Mouse (Mus musculus) embryo, embryonic 11.5 days (tissue): ENCODE results near the gene Utp14b.
A peak's percentile ranks its signal among the peaks of the same experiment; 100 is the strongest.

Experiments used
- DNase-seq: peaks from one replicate; pipeline ENCODE4 v3.0.0-alpha.2; 2012; ENCODE audit warnings: low read depth, low spot score

Gene Utp14b

GRCm38 (mm10) chr1:78657671-78658440, at the start of gene Utp14b, which contains the start of gene Acsl3:
Gene Utp14b (plus strand): TSS chr1:78658038.
Gene Acsl3 (plus strand): TSS chr1:78657825.
- peak; percentile 94 for DNase-seq

GRCm38 (mm10) chr1:78609134-78609907, 48.5 kb upstream of the Utp14b start:
- DNase-seq = no peak

- DNase-seq = no peak
These were observed 46.8 kb upstream of the Utp14b start for GRCm38 (mm10) chr1:78611039-78611438.

- no peak for DNase-seq
These were observed 44.9 kb upstream of the Utp14b start for GRCm38 (mm10) chr1:78612959-78613358.

- no peak for DNase-seq
These were observed 33.5 kb upstream of the Utp14b start for GRCm38 (mm10) chr1:78624352-78624751.

- DNase-seq = no peak
These were observed 23.4 kb upstream of the Utp14b start for GRCm38 (mm10) chr1:78634486-78634885.

GRCm38 (mm10) chr1:78640871-78641270, 17.0 kb upstream of the Utp14b start:
- no peak for DNase-seq

- no peak for DNase-seq
These were observed 16.0 kb upstream of the Utp14b start for GRCm38 (mm10) chr1:78641791-78642190.

- no peak for DNase-seq
These were observed 15.6 kb upstream of the Utp14b start for GRCm38 (mm10) chr1:78642197-78642596.

GRCm38 (mm10) chr1:78647317-78647885, 10.4 kb upstream of the Utp14b start:
- no peak for DNase-seq

GRCm38 (mm10) chr1:78649269-78650061, 8.4 kb upstream of the Utp14b start:
- peak; percentile 22 for DNase-seq

GRCm38 (mm10) chr1:78656472-78656871, 1.4 kb upstream of the Utp14b start:
- DNase-seq = no peak

GRCm38 (mm10) chr1:78657021-78657629, 713 bp upstream of the Utp14b start:
- no peak for DNase-seq

GRCm38 (mm10) chr1:78658441-78659269, 817 bp downstream of the Utp14b start:
- DNase-seq = peak; percentile 14

- DNase-seq = no peak
These were observed 1.5 kb downstream of the Utp14b start for GRCm38 (mm10) chr1:78659270-78659823.

GRCm38 (mm10) chr1:78664326-78664725, 6.5 kb downstream of the Utp14b start:
- no peak for DNase-seq

GRCm38 (mm10) chr1:78665954-78666499, 8.2 kb downstream of the Utp14b start:
- no peak for DNase-seq

- no peak for DNase-seq
These were observed 8.7 kb downstream of the Utp14b start for GRCm38 (mm10) chr1:78666585-78666984.

- no peak for DNase-seq
These were observed 24.5 kb downstream of the Utp14b start for GRCm38 (mm10) chr1:78682291-78682690.

GRCm38 (mm10) chr1:78684128-78684527, 26.3 kb downstream of the Utp14b start:
- DNase-seq = no peak
